Comparison of ENCODE assay signal across 11 mouse cellular contexts in genomic region chr13:23913791-23914306, GRCm38 (mm10). TPM values are rescaled to one million over a fixed set of nuclear protein-coding genes. Genes with fewer than 3 reads are reported as not detected.
DNase-seq lines count a peak whose midpoint lies in the region; ATAC-seq and TF ChIP-seq lines count a peak whose summit lies in the region.
"Had no signal": no experiment of that assay in that cellular context is flagged by ENCODE, and none has a peak within 500 bp of the region (broad histone marks: within the 10 kb centered on the region; RNA-seq: fewer than 3 reads in every experiment).

No protein-coding gene starts in this region.

- peaks cover 11 to 34% of the 10 kb centered on the region in 2 experiments; a peak in 2 of 4 replicates for H3K4me1 ChIP-seq in liver, embryonic 14.5 days (replicated peaks; ENCODE audit: control insufficient read depth in 2 of 2, insufficient read depth in 2 of 2, low read length in 1 of 2)
- no peaks in the 10 kb centered on the region for H3K4me1 ChIP-seq in midbrain, embryonic 13.5 days (replicated peaks)

- intact Hi-C loops in heart, postnatal 14 days (cut with DNase I), result no loop called here

- no peaks in the 10 kb centered on the region for H3K36me3 ChIP-seq in liver, embryonic 14.5 days (replicated peaks; ENCODE audit: control insufficient read depth, insufficient read depth, low read depth)
- H3K36me3 ChIP-seq in midbrain, embryonic 13.5 days, result no peaks in the 10 kb centered on the region

- DNase-seq in 416B (ENCODE audit: low read depth), result peak; percentile 99
- DNase-seq in Patski (ENCODE audit: low read depth, low spot score), result peak; percentile 47
- peak; percentile 9 to 12 for DNase-seq in heart, postnatal 14 days
- peak in 2 of 3 experiments; percentile 23 to 32 for DNase-seq in liver, embryonic 14.5 days (ENCODE audit: low read depth in 3 of 3, low spot score in 3 of 3)
- DNase-seq in right cerebral cortex, postnatal 10 days (ENCODE audit: low spot score in 2 of 2), result no peak
- DNase-seq in ovary, postnatal 36 days (ENCODE audit: low spot score), result no peak
- DNase-seq in T-cell, adult 2 months (ENCODE audit: low spot score), result no peak

- in situ Hi-C loops in Patski (cut with MboI; ENCODE audit: low pct_unique_long_range_greater_than_20kb), result no loop called here

- CTCF ChIA-PET in Patski (lab: Charles Lee), result interaction anchor here (0.9 kb wide), 1 partner anchor 9 kb away, joined by 3 read pairs; no protein-coding TSS in a partner anchor

- H3K4me3 ChIP-seq in liver, embryonic 14.5 days (ENCODE audit: insufficient read depth in 1 of 2, low read depth in 2 of 2, low read length in 2 of 2), result no peak overlapping the region
- H3K4me3 ChIP-seq in midbrain, embryonic 13.5 days (replicated peaks), result no peak overlapping the region

- POLR2A ChIA-PET in Patski (lab: Charles Lee), result no interaction called here

- H3K9me3 ChIP-seq in liver, embryonic 14.5 days (ENCODE audit: control insufficient read depth, low read length), result no peaks in the 10 kb centered on the region
- no peaks in the 10 kb centered on the region for H3K9me3 ChIP-seq in midbrain, embryonic 13.5 days

- TF ChIP-seq EP300 in liver, embryonic 14.5 days (IDR thresholded peaks at IDR 0.05; ENCODE audit: low read depth), result peak; percentile 66

- TF ChIP-seq CTCF in Patski (IDR thresholded peaks at IDR 0.05), result no peak
- no peak for TF ChIP-seq CTCF in liver, embryonic 14.5 days (IDR thresholded peaks at IDR 0.05; ENCODE audit: low read depth)

- no peaks in the 10 kb centered on the region for H3K27me3 ChIP-seq in Patski
- H3K27me3 ChIP-seq in liver, embryonic 14.5 days (ENCODE audit: control insufficient read depth, insufficient read depth, low read length), result no peaks in the 10 kb centered on the region
- no peaks in the 10 kb centered on the region for H3K27me3 ChIP-seq in midbrain, embryonic 13.5 days

- WGBS in liver, embryonic 14.5 days (ENCODE audit: insufficient replicate concordance), result 4% methylated on average over 6 of the region's 6 CpGs
- 42% methylated on average over 6 of the region's 6 CpGs for WGBS in midbrain, embryonic 13.5 days

- H3K9ac ChIP-seq in liver, embryonic 14.5 days (replicated peaks), result no peak overlapping the region; the same call in 1 of the 2 replicates
- no peak overlapping the region for H3K9ac ChIP-seq in midbrain, embryonic 13.5 days (replicated peaks)

- no peak overlapping the region for H3K4me2 ChIP-seq in liver, embryonic 14.5 days (ENCODE audit: low read depth)
- H3K4me2 ChIP-seq in midbrain, embryonic 13.5 days (replicated peaks), result no peak overlapping the region

- peak; percentile 65 for ATAC-seq in Patski
- ATAC-seq in liver, embryonic 14.5 days (ENCODE audit: insufficient read depth), result peak; percentile 77
- no peak for ATAC-seq in midbrain, embryonic 13.5 days

- H3K27ac ChIP-seq in liver, embryonic 14.5 days, result peak overlapping the region; percentile 14; the same call in 1 of the 2 replicates
- no peak overlapping the region for H3K27ac ChIP-seq in midbrain, embryonic 13.5 days
- H3K27ac ChIP-seq: macrophage had no signal

RNA-seq across cellular contexts. Expression of gene Slc17a4, which starts 1.0 kb away (rescaled TPM):
- polyA plus RNA-seq in Patski (2021), result 0.22 TPM
- not detected for total RNA-seq in heart, postnatal 14 days (2021)
- polyA plus RNA-seq in liver, embryonic 14.5 days (2012; rRNA removed), result 0.02 and 0.03 TPM in 2 replicates
- polyA plus RNA-seq in liver, embryonic 14.5 days (2014; fragmentation: Nextera tagmentation; extraction: Ambion mirVana), result 0.04 and 0.08 TPM in 2 replicates
- not detected in 2 replicates for polyA plus RNA-seq in midbrain, embryonic 13.5 days (2015; fragmentation: Nextera tagmentation; extraction: Ambion mirVana)
- polyA plus RNA-seq: forebrain, embryonic 11.5 days; macrophage; testis, adult 2 months had no signal

RNA-seq across cellular contexts. Expression of gene Hist1h2ba, which starts 20.1 kb away (rescaled TPM):
- polyA plus RNA-seq in Patski (2021), result not detected
- not detected for total RNA-seq in heart, postnatal 14 days (2021)
- polyA plus RNA-seq in liver, embryonic 14.5 days (2012; rRNA removed), result not detected in 2 replicates
- polyA plus RNA-seq in liver, embryonic 14.5 days (2014; fragmentation: Nextera tagmentation; extraction: Ambion mirVana), result not detected in 2 replicates
- not detected in 2 replicates for polyA plus RNA-seq in midbrain, embryonic 13.5 days (2015; fragmentation: Nextera tagmentation; extraction: Ambion mirVana)
- polyA plus RNA-seq: forebrain, embryonic 11.5 days; macrophage had no signal

RNA-seq across cellular contexts. Expression of gene Hist1h2aa, which starts 20.4 kb away (rescaled TPM):
- not detected for polyA plus RNA-seq in Patski (2021)
- not detected for total RNA-seq in heart, postnatal 14 days (2021)
- not detected in 2 replicates for polyA plus RNA-seq in liver, embryonic 14.5 days (2012; rRNA removed)
- not detected in 2 replicates for polyA plus RNA-seq in liver, embryonic 14.5 days (2014; fragmentation: Nextera tagmentation; extraction: Ambion mirVana)
- polyA plus RNA-seq in midbrain, embryonic 13.5 days (2015; fragmentation: Nextera tagmentation; extraction: Ambion mirVana), result not detected in 2 replicates
- polyA plus RNA-seq: forebrain, embryonic 11.5 days; macrophage had no signal

RNA-seq across cellular contexts. Expression of gene Slc17a1, which starts 46.3 kb away (rescaled TPM):
- polyA plus RNA-seq in Patski (2021), result 15.2 TPM
- total RNA-seq in heart, postnatal 14 days (2021), result not detected
- 0.11 and 0.12 TPM in 2 replicates for polyA plus RNA-seq in liver, embryonic 14.5 days (2012; rRNA removed)
- 0.08 and 0.25 TPM in 2 replicates for polyA plus RNA-seq in liver, embryonic 14.5 days (2014; fragmentation: Nextera tagmentation; extraction: Ambion mirVana)
- 0.08 TPM in 1 of 2 replicates, not detected in the other for polyA plus RNA-seq in midbrain, embryonic 13.5 days (2015; fragmentation: Nextera tagmentation; extraction: Ambion mirVana)
- polyA plus RNA-seq: forebrain, embryonic 11.5 days; macrophage had no signal

Comparison
In these comparisons a context has a peak if more than half of its experiments do, and no peak if none do; other contexts are left out.
1. DNase-seq: peak in 416B (single experiment), Patski (single experiment), heart, postnatal 14 days (2 of 2) and liver, embryonic 14.5 days (2 of 3); none in right cerebral cortex, postnatal 10 days (0 of 2), ovary, postnatal 36 days (single experiment) and T-cell, adult 2 months (single experiment).